Mouse (Mus musculus) spleen, postnatal 4 days (tissue): Measurements from ENCODE around the gene Rpl9.

Experiments
- DNase-seq, 2 experiments: peaks; one replicate each; pipeline ENCODE4 v3.0.0; 2022; ENCODE audit warnings: low spot score in 2 of 2

Gene Rpl9

DNA sequence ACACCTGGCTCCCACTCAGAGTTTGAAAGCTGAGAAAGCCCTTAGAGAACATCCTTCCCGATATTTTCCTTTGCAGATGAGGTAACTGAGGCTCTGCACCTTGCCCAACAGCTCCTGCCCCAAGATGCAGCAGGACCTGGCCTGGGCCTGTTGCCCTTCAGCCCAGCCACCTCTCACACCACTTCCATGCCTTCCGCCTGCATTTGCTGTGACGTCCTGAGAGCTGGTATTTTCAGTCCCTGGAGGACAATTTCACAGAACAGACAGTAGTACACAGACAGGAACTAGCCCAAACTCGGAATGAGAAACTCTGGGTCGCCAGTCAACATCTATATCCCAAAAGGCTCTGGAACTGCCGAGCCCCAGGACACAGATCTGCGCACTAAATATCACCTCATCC, 16.5 kb downstream of the Rpl9 start:
- no peak for DNase-seq

- no peak for DNase-seq
Observed at GRCm38 (mm10) chr5:65371551-65371950, 19.7 kb downstream of the Rpl9 start.

DNA sequence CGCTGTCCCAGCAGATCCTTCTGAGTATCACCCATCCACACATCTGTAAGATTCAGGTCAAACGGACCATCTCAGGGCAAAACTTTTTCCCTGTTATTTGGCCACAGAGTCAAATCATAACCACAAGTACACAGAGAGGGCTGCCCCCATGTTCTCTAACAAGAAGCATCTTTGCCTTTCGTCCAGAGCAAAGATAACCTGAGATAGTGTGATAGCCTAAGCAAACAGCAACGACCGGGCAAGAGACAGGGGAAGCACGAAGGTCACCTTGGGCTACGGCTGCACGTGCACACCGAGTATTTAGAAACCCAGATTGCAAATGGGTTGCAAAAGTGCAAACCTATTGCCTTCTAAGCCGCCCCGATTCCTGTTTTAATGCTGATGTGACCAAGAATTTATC, 23.4 kb downstream of the Rpl9 start:
- DNase-seq, result no peak

- no peak for DNase-seq
Observed at GRCm38 (mm10) chr5:65357771-65358170, 33.5 kb downstream of the Rpl9 start.

DNA sequence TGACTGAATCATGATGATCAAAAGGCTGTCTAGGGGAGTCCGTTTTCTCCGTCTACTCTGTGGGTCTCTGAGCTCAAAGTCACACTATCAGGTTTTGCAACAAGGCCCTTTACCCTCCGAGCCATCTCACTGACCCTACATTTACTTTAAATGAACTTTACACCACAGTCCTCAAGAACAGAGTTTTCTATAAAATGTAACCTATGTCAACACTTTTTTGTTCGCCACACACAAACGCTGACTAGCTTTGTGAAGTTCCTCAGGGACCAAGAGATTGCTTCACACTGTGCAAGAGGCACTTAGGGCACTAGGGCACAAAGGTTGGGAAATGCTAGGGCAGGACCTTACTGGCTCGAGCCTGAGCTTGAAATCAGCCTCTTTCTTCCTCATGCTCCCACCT, 34.4 kb downstream of the Rpl9 start:
- no peak for DNase-seq

DNA sequence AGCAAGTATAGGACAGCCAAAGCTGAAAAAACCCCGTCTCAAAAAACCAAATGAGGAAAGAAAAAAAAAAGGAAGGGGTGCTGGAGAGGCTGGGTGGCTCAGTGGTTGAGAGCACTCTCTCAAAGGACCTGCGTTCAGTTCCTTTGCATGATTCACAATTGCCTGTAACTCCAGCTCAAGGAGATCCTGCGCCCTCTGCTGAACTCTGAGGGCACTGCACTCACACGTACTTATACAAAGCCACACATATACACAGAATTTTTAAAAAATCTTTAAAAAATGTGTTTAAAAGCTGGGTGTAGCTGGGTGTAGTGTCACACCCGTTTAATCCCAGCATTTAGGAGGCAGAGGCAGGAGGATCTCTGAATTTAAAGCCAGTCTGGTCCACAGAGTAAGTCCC, 36.3 kb downstream of the Rpl9 start:
- no peak for DNase-seq

GRCm38 (mm10) chr5:65354097-65354496, 37.1 kb downstream of the Rpl9 start:
- DNase-seq, result no peak

DNA sequence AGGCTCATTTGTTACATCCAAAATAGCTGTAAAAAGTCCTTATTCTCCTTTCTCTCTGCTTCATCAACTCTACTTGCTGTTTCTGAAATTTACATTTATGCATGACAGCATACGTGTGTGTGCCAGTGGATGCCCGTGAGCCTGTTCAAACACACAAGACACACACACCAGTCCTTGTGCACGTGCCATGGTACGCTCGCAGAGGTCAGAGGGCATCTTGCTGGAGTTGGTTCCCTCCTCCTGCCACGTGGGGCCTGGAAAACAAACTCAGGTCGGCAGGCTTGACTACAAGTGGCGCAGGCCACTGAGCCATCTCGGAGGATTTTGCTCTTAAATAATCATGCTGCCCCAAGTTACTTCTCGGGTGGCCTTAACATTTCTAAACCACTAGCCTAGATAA, 40.7 kb downstream of the Rpl9 start:
- no peak for DNase-seq

- no peak for DNase-seq
Observed at GRCm38 (mm10) chr5:65348168-65348567, 43.1 kb downstream of the Rpl9 start, which contains the start of gene Klb. TSS of gene Klb (plus strand) at chr5:65348314.

GRCm38 (mm10) chr5:65340167-65340566, 51.1 kb downstream of the Rpl9 start:
- DNase-seq, result no peak

DNA sequence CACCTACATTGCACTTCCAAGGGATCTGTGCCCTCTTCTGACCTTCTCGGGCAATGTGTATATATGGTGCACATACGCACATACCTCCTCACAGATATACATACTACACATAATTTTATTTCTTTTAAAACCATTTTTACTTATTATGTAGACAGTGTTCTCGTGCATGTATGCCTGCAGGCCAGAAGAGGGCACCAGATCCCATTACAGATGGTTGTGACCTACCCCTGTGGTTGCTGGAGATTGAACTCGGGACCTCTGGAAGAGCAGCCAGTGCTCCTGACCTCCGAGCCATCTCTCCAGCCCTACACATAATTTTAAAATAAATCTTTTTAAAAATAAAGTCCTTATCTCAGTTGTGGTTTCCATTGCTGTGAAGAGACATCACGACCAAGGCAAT, 52.9 kb downstream of the Rpl9 start:
- DNase-seq, result no peak
